Mouse (Mus musculus) megakaryocyte progenitor cell, adult 5-6 weeks (primary cell): Measurements from ENCODE around the gene Dus1l. TPM values are rescaled to one million over a fixed set of nuclear protein-coding genes. Genes with fewer than 3 reads are reported as not detected.

Source experiments
- ATAC-seq: replicated peaks from 2 replicates; pipeline ENCODE4 v1.8.0; 2016; ENCODE audit warnings: mild to moderate bottlenecking, moderate TSS enrichment, inconsistent platforms; ENCODE audit not compliant: poor library complexity
- total RNA-seq, 2 experiments: library from RNA; stranded (forward) in 1 of 2; stranded (reverse) in 1 of 2; fragments of 157-497, 149-512 nt in 1 of 2; fragments of 200-1000 nt in 1 of 2; gene quantifications; 2 replicates each; pipeline versions ENCODE4 v1.2.3 to v1.2.4; 2015 to 2017

Dus1l gene
- total RNA-seq (2015) (65.0 and 77.7 TPM in 2 replicates), total RNA-seq (2017) (53.8 and 60.4 TPM in 2 replicates)

DNA sequence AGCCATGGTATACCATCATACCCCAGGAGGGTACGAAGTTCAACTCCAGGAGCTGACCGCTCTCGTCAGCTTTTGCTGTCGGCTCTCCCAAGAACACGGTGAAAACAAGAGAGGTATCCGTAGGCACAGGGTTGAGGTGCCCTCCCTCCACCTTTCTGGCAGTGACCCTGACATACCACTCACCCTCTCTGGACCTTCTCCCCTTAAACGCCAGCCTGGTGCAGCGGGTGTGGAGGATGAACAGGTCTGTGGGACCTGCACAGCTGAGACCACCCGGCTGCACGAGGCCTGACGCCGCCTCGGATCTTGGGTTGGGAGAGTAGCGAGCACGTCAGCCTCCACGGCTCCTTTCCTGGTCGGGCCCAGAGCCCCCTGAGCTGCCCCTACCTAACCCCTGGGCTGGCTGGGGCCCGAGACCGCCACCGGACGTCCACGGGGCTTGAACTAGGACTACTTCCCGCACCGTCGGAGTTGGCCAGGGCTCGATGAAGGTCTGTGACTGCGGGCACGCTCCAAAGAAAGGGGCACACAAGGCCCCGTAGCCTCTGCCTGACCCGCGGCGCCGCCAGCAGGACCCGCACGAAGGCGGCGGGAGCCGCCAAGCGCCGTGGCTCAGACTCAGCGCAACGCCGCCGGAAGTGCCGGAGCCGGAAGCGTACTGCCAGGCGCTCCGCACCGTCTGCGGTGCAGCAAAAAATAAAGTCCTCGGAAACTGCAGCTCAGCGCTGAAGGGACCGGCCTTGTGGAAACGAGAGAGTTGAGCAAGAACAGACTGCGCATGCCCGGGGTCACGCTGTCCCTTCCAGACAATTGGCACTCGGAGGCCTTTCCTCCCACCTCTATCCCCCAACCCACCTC lies at the start of gene Dus1l:
TSS of gene Dus1l (minus strand) at position 648 of the 858 bp plus-strand sequence.
- ATAC-seq, result peak; percentile 89

DNA sequence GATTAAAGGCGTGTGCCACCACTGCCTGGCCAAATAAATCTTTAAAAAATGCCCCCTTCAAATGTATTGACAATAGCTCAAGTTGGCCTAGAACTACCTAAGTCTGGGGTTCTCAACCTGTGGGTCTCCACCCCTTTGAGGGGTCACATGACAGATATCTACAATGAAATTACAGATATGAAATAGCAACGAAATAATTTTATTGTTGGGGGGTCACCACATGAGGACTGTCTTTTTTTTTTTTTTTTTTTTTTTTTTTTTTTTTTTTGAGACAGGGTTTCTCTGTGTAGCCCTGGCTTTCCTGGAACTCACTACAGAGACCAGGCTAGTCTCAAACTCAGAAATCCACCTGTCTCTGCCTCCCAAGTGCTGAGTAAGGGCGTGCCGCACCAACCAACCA lies 48.1 kb upstream of the Dus1l start:
- ATAC-seq, result no peak

DNA sequence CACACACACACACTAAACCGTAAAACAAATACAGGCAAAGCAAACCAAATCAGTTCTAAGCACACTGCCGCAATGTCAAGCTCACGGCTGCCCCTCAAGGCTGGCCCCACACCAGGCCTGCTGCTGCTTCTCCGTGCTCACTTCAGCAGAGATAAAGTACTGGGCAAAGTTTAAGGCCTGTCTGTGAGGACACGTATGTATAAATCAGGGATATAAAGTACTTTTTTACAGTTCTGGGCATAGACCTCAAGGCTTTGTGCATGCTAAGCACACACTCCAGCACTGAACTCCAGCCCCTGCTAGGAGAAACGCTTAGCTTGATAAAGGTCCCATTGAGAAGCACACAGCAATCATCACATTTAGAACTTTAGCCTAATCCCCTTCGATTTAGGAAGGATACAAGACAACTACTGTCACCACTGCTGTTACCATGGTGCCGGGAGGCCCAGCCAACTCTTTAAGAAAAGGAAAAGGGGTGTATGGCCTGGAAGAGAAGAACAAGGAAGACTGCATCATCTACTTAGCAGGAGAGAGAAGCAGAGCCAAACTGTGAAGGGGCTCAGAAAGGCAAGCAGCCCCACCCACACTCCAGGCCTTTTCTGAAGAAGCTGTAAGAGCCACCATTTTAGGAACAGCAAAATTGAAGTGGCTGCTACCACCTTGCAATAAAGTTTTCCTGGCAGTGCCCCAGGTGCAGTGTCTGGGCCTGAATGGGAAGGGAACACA lies 37.5 kb upstream of the Dus1l start:
- no peak for ATAC-seq

DNA sequence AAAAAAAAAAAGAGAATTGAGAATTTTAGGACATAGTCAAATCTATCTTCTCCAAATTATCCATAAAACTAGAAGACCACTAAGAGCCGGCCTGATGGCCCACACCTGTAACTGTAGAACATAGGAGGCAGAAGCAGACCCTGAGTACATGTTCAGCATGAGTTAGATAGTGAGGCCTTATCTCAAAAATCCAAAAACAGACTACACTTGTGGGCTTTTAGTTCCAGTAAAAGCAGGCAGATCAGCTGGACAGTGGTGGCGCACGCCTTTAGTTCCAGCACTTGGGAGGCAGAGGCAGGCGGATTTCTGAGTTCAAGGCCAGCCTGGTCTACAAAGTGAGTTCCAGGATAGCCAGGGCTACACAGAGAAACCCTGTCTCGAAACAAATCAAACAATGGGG lies 36.8 kb upstream of the Dus1l start:
- ATAC-seq, result peak; percentile 52; the same call in 1 of the 2 replicates

DNA sequence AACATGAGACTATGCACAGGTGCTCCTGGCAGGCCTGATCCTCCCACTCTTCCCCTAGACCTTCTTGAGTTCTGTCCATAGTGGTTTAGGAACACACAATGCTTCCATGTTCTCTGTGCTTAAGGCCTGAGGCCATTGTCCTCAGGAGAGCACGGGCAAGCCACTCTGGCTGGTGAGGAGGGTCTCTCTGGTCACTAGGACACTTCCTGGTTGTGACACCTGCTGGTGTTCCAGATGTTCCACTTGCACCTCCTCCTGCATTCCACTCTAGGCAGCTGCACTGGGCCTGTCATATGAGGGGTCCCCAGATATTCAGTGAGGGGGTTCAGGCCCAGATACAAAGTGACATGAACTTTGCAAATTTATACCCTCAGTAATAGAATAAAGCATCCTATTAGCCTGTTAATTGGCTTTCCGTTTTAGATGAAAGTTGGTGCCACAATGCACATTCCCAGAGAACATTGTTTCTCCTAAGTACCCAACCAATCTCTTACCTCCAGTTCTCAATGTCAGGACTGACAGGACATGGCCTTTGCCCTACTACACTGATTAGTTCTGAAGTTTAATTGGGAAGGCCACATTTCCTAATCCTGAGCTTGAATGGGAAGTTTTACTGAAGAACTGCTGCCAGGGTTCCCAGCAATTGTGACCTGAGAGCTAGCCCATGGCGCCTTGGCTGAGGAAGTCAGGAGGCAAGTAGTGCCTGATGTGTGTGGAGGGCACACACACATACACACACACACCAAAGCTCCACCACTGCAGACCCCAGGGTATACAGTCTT lies 35.6 kb upstream of the Dus1l start:
- no peak for ATAC-seq

DNA sequence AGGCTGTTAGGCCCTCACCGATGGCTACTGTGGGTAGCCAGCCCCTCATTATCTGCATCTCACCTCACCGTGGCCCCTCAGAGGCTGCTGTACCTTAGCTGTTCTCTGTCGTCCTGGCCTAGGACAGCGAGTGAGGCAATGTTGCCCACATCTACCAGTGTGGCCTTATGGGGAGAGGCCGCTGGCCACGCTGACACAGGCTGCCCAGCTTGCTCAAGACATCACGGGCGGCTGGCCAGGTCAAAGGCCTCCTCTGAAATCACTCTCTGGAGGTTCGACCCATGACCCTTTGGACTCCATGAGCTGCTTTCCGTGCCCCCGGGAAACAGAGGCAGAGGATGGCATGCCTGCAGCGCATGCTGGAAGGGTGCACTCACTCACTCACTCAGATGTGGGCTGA lies 34.5 kb upstream of the Dus1l start:
- ATAC-seq, result no peak

DNA sequence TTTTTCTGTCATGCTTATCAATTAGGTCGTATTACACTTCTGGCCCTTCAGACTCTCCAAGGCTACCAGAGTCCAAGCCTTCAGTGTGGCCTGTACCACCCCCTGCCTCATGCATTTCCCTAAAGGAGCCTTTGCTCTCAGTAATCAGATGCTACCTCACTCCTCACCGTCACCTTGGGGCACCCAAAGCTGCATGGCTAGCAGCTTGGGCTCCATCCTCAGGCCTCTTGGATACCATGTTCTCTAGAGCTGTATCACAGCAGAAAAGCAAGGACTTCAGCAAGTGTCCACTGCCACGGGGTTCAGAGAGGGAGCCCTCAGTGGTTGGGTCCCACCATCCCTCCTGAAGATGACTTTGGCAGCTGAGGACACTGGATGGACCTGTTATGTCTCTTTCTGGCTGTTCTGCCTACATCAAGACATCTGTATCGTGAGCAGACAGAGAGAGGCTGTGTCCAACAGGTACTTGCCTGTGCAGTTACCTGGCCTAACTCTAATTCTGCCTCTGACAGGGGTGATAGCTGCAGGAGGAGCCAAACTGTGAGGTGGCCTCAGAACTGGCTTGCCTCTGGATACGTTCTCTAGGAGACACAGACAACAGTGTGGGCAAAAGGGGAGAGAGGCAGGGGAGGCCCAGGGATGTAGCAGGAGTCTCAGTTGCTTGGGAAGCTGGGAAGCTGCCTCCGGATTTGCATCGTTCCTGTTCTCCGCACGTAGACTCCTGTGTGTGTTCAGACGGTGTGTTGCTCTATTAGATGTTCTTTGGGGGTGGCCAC lies 33.7 kb upstream of the Dus1l start:
- no peak for ATAC-seq

DNA sequence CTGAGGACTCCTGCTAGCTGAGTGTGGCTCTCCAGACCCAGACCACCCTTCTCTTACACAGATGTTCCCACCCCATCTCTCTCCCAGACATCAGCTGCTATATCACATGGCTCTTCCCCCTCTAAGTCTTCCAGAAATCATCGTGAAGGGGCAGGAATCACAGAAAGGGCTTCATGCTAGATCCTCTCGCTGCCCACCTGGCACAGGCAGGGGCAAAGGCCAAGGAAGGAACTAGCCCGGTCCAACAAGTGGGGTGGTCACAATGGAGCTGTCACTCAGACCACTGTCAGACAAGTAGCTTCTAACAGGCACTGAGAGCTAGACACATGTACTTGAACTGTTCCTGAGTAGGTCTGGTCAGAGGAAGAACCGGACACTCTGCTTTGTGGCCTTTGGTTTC lies 32.2 kb upstream of the Dus1l start:
- ATAC-seq, result no peak

DNA sequence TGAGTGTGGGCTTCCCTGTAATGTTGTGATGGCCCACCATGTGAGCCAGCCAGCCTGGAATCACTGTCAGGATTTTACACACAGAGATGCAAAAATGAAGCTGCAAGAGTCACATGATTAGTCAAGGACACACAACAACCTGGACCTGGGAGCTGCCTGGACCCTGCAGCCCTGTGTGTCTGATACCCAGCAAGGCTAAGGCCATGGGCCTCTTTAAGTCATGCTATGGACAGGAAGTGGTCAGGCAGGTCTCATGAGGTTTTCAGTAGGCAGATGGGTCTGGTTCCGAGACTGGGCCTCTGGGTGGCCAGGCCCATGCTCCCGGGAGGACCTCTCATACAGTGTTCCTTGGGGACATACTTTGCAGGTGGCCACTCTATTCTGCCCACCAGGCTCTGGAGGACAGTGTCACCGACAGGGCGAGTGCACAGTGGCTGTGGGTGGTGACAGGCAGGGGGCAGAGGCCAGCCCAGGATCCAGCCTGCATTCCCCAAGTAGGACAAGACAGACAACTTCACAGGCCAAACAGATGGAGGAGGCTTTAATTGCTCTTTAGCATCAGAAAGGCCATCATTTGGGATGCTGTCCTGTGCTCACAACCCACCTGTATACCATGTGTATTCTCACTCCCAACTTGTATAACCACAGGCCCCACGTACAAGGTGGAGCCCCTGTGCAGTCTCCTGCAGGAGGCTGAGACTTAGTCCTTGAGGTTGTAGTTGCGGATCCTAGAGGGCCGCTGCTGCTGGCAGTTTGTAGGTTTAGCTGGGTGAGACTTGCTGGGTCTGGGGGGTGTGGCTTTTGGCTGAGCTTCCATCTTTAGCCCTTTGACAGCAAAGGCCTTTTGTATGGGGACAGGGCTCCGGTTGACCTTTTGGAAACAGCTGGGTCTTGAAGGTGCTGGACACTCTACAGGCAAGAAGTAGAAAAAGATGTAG lies 30.1 kb upstream of the Dus1l start:
- no peak for ATAC-seq

DNA sequence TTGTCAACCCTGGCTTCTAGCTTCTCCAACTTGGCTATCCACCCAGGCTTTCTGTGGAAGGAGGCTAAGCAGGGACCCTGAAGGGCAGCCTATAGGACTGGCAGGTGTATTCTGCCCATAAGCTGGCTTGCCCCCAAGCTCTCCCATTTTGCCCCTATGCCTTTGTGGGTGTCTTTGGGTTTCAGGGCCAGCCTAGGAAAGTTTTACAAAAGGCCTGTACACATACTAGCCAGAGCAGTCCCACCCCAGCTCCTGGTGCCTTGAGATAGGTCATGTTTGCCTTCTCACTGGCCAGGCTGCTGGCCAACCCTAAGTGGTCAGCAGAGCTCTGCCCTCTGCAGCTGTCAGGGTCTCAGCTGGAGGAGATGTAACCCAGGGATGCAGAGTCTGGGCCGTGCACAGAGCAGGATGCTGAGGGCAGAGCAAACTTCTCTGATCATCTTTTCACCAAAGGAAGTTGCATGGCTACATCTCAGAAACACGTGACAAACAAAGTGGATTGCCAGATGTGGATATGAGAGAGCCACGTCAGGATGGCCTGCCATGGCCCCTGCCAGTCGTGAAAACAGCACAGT lies 29.2 kb upstream of the Dus1l start:
- ATAC-seq, result no peak

DNA sequence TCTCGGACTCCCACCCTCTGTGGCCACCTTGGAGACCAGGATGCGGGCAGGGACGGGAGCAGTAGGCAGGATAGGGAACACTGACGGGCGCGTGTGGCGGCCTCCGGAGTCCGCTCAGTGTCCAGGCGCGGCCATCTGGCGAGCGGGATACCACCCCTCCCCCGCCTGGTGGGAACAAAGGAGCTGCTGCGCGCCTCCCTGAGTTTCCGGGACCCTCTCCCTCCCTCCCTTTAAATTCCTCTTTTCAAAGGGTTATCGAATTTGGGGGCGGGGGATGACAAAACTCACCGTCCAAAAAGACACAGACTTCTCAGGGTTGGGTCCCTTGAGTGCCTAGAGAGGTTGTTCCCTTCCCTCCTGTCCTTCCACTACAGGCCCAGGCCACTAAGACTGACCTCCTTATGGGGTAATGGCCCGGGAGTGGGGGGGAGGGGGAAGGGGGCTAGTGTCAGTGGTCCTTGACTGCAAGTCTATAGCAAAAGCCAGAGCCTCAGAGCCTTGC lies 28.6 kb upstream of the Dus1l start:
- ATAC-seq, result no peak

DNA sequence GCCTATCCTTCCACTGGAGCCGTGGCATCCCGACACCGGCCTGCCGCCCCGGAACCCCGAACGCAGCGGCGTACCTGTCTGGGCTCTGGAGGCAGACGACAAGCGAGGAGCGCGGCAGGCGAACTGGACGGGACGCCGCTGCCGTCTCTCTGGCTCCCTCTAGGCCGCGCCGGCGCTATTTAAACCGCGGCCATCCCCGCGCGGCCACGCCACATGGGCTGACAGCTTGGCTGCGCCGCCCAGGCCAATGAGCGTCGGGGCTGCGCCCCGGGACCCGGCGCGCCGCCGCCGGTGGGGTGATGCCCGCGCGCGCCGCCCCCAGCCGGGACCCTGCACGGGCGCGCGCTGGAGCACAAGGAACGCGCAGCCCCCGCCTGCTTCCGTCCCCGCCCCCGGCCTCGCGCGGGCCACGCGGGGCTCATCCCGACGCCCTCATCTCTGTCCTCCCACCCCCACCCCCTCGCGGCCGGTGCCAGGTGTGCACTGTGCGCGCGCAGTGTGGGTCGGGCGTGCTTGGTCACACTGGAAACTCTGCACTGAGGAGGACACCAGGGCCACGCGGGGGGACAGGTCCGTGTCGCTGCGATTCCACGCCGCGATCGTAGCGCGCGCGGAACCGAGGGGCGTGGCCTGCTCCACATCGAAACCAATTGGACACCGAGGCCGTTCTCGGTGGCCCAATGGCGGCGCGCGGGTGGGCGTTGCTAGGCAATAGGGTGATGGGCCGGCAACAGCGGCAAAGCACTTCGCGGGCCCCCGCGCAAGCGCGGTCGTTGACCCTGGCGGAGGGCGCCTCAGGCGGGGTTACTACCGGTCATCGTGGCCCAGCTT lies 28.0 kb upstream of the Dus1l start, which contains the start of gene Fasn:
TSS of gene Fasn (minus strand) at position 592 of the 831 bp plus-strand sequence.
- ATAC-seq, result peak; percentile 66

DNA sequence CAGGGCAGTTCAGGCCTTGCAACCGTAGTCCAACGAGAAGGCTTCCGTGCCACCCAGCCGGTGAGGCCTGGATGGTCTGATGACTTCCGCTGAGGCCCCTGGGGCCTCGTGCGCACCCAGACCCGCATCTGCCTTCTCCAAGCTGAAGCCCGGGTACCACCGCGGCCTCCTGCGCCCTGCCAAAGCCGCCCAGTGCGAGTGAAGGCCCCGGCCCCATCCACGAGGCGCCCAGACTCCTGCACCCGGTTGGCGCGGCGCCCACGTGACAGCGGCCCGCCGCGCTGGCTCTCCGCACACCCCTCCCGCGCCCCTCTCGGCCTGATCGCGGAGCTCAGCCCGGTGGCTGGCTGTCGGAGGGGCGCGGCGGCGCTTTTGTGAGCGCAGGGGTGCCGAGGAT lies 27.3 kb upstream of the Dus1l start:
- no peak for ATAC-seq

DNA sequence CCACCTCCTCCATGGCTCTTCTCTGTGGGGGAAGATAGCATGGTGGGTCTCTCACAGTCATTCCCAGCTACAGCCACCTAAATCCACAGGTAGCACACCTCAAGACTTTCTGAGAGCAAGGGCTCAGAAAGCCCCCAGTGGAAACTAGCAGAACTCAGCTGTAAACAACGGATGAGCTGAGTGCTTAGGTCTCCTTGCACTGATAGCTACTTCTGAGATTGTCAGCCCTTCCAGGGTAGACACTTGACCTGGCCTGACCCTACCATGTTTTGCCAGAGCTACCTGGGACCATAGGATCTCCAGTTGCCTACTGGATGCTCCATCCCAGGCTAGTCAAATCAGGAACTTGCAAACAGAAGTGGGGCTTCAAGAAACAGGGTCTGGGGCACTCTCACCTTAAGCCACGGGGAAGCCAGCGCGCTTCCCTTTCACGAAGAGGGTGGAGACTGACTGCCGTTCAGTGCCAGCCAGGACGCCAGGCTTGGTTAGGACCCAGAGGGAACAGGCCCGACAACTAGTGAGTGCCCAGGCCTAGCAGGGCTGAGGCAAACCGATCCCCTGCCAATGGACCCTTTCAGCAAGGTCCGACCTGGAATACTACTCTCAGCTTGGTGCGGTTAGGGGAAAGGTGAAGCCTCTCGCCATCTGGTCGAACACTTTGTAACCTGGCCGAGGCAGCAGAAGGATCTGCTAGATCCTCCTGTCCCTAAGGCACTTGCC lies 26.8 kb upstream of the Dus1l start:
- ATAC-seq, result peak; percentile 13; the same call in 1 of the 2 replicates

DNA sequence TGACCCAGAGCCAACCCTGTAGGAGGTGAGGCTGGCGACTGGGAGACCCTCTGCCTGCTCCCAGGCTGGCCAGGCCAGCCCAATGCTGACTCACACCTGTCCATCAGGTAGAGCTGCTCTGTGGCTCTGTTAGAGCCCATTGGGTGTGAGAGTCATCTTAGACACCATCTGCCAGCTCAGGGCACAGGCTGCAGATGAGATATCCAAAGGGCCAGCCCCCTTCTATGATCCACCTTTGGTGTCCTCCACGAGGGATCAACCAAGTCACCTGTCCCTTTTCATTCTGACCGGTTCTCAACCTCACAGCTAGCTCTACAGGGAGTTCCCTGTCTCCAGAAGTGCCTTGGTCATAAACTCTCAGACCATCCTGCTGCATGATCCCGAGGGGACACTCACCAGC lies 26.1 kb upstream of the Dus1l start:
- ATAC-seq, result no peak

DNA sequence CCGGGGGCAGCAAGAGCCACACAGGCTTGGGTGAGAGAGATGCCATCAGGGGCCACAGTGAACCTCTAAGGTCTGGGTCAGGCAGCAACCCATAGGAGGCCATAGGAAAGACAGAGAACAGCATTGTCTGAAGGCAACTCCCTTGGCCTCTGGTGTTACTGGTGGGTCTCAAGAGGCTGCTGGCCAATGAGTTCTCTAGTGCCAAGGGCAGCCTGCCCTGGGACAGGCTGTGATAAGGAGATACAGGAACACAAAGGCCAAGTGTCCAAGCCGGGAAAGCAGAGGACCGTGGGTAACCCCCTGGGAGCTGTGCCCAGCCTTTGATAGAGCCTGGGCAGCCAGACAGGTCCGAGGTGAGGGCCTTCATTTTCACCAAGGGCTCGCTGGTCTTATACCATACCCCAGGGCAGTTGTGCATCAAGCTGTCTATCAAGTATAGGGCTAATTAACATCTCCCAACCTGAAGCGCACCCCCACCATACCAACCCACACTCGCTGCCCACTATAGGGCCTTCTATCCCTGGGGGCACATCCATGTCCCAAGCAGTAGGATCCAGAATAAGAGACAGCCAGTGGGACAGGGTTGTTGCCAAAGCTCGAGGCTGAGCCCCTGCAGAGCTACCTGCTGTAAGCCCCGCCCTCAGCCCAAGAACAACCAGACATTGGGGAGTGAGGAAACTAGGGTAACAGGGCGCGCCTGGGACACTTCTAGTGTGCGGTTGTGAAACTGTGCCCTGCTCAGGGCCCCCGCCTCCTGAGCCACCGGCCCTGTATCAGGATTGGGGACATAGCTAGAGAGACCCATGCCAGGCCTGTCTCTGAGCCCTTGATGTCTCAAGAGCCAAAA lies 25.1 kb upstream of the Dus1l start:
- no peak for ATAC-seq
